Mouse (Mus musculus) gastrocnemius, postnatal 4 days (tissue): Measurements from ENCODE around the gene Gm49336. TPM values are rescaled to one million over a fixed set of nuclear protein-coding genes. Genes with fewer than 3 reads are reported as not detected.

Source experiments
- DNase-seq, 2 experiments: peaks; one replicate each; pipeline ENCODE4 v3.0.0; 2021 to 2022; ENCODE audit warnings: low spot score in 2 of 2, mixed read lengths in 2 of 2
- microRNA-seq: library from miRNA; unstranded; fragments of <30 nt; microRNA quantifications from one replicate; pipeline ENCODE4 v1.2.0, GENCODE M21; 2021
- total RNA-seq, 2 experiments: library from RNA; stranded (reverse); gene quantifications; 2 replicates each; pipeline ENCODE4 v1.2.3; 2021

Gene Gm49336
- total RNA-seq, 2 experiments from 2014 or later = 37.4 to 45.4 TPM

DNA sequence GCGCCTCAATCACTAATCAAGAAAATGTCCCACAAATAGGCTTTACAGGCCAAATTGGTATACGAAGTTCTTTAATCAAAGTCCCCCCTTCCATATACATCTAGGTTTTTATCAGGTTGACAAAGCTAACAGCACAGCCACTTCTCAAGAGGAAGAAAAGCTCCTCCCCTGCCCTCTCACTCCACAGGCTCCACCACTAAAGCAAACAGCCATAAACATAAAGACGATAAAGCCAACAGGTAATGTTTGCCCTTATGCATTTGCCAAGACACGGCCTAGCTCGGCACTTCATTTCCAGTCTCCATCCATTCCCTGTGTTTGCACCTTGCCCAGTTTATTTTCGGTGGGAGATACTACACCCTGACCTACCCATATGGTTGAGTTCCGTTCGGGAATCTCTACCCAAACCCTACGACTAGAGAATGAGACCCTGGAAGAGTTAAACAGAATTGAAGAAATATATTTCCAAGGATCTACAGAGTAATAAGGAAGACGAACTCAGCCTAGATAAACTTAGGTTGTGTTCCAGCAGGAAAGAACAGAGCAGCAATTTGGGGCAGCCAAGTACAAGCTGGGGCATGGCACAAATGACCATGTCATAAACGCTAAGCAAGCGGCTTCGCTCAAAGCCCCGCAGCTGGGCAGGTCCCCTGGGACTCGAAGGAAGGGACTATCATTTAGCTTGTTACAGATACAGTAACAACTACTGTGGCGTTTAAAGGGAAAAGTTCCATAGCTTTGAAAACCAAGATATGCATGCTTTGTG lies 80.3 kb downstream of the Gm49336 start:
- DNase-seq = no peak

DNA sequence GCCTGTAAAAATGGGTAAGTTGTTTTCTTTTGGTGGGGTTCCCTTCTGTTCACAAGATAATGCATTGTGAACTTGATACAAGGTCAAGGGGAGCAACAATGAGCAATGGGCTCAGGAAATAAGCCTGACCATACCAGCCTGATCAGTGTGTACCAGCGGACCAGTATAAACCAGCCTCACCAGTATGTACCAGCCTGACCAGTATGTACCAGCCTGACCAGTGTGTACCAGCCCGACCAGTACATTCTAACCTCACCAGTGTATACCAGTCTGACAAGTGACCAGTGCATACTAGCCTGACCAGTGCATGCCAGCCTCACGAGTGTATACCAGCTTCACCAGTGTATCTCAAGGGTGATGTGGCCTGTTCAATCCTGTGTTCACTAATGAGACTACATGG lies 87.9 kb downstream of the Gm49336 start:
- DNase-seq = no peak

Small RNA genes lying within 50 kb of the gene (microRNA-seq; reads per million reads assigned to microRNA genes)
- not detected for gene Mir719

Other genes with a start within 250 kb of the Gm49336 start
- 1 to 10 TPM in 1 of 2 experiments, under 1 TPM in 1; 0.91 to 1.1 TPM for gene Atp8a2, start 54.3 kb downstream of the Gm49336 start, total RNA-seq
- gene Nupl1, start 76 bp downstream of the Gm49336 start, total RNA-seq = not detected
- 10 to 100 TPM; 30.8 to 33.8 TPM for gene Mtmr6, start 13.7 kb upstream of the Gm49336 start, total RNA-seq
- under 1 TPM; 0.29 to 0.44 TPM for gene Amer2, start 121.8 kb upstream of the Gm49336 start, total RNA-seq